Mouse (Mus musculus) brain, adult 10 weeks (tissue): ENCODE measurements around the gene Trp53inp2. TPM values are rescaled to one million over a fixed set of nuclear protein-coding genes. Genes with fewer than 3 reads are reported as not detected.

ENCODE experiments used
- polyA plus RNA-seq: library from polyadenylated mRNA; stranded (reverse); fragments of 350-450 nt; fragmentation: Illumina TruSeq; extraction: RNeasy Lipid Tissue Mini Kit (QIAGEN cat#74804); gene quantifications from one replicate; pipeline ENCODE4 v1.2.3, GENCODE M21; 2015; ENCODE audit warnings: low read depth, low replicate concordance

The Trp53inp2 gene
- polyA plus RNA-seq = 140 TPM

DNA sequence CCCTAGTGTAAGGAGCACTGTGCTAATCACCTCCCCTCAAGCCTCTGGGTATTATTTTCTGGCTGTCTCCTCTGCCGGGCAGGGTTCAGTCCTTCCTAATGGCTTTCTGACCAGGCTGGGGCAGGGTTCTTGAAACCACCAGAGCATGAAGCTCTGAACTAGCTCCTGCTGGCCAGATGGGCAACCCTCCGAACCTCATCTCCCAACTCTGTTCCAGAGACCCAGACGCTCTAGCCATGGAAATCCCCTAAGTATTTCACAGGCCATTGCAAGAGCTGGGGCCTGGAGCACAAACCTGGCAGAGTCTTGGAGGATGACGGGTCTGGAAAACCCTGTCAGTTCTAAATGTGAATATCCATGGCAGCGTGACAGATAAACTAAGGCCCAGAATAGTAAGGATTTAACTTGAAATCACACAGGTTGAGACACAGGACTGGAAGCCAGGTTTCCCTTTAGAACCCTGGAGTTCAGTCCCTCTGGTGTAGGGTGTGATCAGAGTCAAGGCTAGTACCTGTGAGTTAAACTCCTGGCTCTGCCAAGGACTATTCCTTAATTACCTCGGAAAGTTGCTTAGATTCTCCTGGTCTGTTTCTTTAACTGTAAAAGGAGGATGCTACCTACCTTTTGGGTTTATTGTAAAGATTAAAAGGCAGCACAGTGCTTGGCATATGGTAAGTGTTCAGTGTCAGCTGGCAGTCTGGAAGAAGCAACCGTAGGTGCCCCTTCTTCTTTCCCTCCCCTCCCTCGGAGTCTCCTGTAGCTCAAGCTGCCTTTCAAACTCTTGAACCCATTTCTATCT, at the start of gene Trp53inp2:
TSS of gene Trp53inp2 (plus strand) at position 799 of the 799 bp plus-strand sequence.

DNA sequence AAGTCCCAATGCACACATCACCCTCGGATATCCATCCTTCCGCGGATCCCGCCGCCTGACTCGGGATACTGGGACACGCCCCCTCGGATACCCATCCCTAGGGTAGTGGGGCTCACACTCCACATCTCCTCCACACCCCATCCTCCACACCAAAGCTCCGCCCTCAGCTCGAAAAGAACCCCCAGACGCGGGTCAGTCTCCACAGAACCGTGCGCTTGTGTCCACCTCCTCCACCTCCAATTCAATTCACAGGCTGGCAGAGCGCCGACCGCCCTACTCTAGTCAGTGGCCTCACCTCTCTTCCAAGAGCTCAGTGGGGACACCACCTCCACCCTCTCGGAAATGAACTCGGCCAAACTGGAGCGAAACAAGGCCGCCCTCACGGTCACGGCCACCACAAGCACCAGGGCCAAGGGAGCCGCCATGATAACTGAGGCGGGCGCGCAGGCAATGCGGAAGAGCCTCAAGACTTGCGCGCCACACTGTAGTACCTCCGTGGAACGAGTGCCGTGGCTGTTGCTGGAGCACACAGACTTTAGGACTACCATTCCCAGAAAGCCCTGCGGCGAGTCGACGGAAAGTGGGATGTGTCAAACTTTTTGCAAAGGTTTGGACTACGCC, 23.8 kb upstream of the Trp53inp2 start, which contains the start of gene Pigu:
TSS of gene Pigu (minus strand) at position 460 of the 621 bp plus-strand sequence.

Other genes with a start within 250 kb of the Trp53inp2 start
- 40.2 TPM for gene Itch, start 247.6 kb upstream of the Trp53inp2 start, polyA plus RNA-seq
- gene Dynlrb1, start 144.5 kb upstream of the Trp53inp2 start, polyA plus RNA-seq = 477 TPM
- gene Map1lc3a, start 104.8 kb upstream of the Trp53inp2 start, polyA plus RNA-seq = 451 TPM
- 33.6 TPM for gene Pigu, start 23.6 kb upstream of the Trp53inp2 start, polyA plus RNA-seq
- 28.6 TPM for gene Ncoa6, start 92.8 kb downstream of the Trp53inp2 start, polyA plus RNA-seq
- gene Acss2, start 136.9 kb downstream of the Trp53inp2 start, polyA plus RNA-seq = 55.5 TPM
- 143 TPM for gene Ggt7, start 137.2 kb downstream of the Trp53inp2 start, polyA plus RNA-seq
- 19.7 TPM for gene Gss, start 211.8 kb downstream of the Trp53inp2 start, polyA plus RNA-seq
- 5.1 TPM for gene Myh7b, start 230.2 kb downstream of the Trp53inp2 start, polyA plus RNA-seq